Mouse (Mus musculus) lung, postnatal 0 days (tissue): ENCODE data around the gene Eif4a2.

Experiments
- CTCF ChIP-seq: IDR thresholded peaks from 2 replicates; pipeline ENCODE4 v1.5.1; 2016; ENCODE audit warnings: antibody characterized with exemption, mild to moderate bottlenecking
- EP300 ChIP-seq: IDR thresholded peaks from 2 replicates; pipeline ENCODE4 v1.6.1; 2016; ENCODE audit warnings: antibody characterized with exemption, mild to moderate bottlenecking, control low read depth

- TF ChIP-seq CTCF, result no peak
- TF ChIP-seq EP300, result no peak
These were observed 41.7 kb downstream of the Eif4a2 start for GRCm38 (mm10) chr16:23148936-23149335.
